Mouse (Mus musculus) intestine, postnatal 0 days (tissue): Measurements from ENCODE around the gene Hoxc11. TPM values are rescaled to one million over a fixed set of nuclear protein-coding genes. Genes with fewer than 3 reads are reported as not detected.

Experiments used
- ATAC-seq: fragments of 200-750 bp; cut with Nextera tagmentation; 2 replicates; pipeline ENCODE4 v1.8.0; 2017; ENCODE audit warnings: mild to moderate bottlenecking, moderate TSS enrichment, moderate library complexity
- H3K27ac ChIP-seq: fragments of 300-500 bp; sonication (generic); 2 replicates; pipeline ENCODE4 v1.5.1; 2014; ENCODE audit warnings: mild to moderate bottlenecking, low read depth, low read length, moderate library complexity
- H3K27me3 ChIP-seq: fragments of 300-500 bp; sonication (generic); replicated peaks from 2 replicates; pipeline ENCODE4 v1.6.1; 2014; ENCODE audit warnings: low read length, mixed read lengths; ENCODE audit not compliant: control insufficient read depth, insufficient read depth
- H3K36me3 ChIP-seq: fragments of 300-500 bp; sonication (generic); 2 replicates; pipeline ENCODE4 v1.6.1; 2014; ENCODE audit warnings: mild to moderate bottlenecking, moderate library complexity; ENCODE audit not compliant: control insufficient read depth, insufficient read depth
- H3K4me1 ChIP-seq: fragments of 300-500 bp; sonication (generic); replicated peaks from 2 replicates; pipeline ENCODE4 v1.6.1; 2014; ENCODE audit warnings: antibody characterized with exemption, low read length, mixed read lengths; ENCODE audit not compliant: control insufficient read depth, insufficient read depth
- H3K4me2 ChIP-seq: fragments of 300-500 bp; sonication (generic); replicated peaks from 2 replicates; pipeline ENCODE4 v1.6.1; 2014; ENCODE audit warnings: low read depth, mild to moderate bottlenecking, moderate library complexity
- H3K4me3 ChIP-seq: fragments of 300-500 bp; sonication (generic); 2 replicates; pipeline ENCODE4 v1.5.1; 2014; ENCODE audit warnings: low read depth, low read length
- H3K9ac ChIP-seq: fragments of 300-500 bp; sonication (generic); 2 replicates; pipeline ENCODE4 v1.6.1; 2014; ENCODE audit warnings: mild to moderate bottlenecking, low read depth, low read length
- H3K9me3 ChIP-seq: fragments of 300-500 bp; sonication (generic); 2 replicates; pipeline ENCODE4 v1.6.1; 2016; ENCODE audit warnings: mixed run types; ENCODE audit not compliant: control insufficient read depth
- CTCF ChIP-seq: sonication (generic); IDR thresholded peaks from 2 replicates; pipeline ENCODE4 v1.5.1; 2016; ENCODE audit warnings: low read depth, mild to moderate bottlenecking, control low read depth, antibody characterized with exemption, moderate library complexity
- WGBS: fragments of 180-500 bp; shearing (Covaris S2); extraction: QIAGEN DNeasy Blood & Tissue Kit; methylation state at CpG from one replicate; pipeline ENCODE4 v1.1.7; 2014; 5-methylcytosine and 5-hydroxymethylcytosine counted together
- polyA plus RNA-seq: library from polyadenylated mRNA; unstranded; fragments of >200 nt; fragmentation: Nextera tagmentation; extraction: Ambion mirVana; gene quantifications from 2 replicates; pipeline ENCODE4 v1.2.1, GENCODE M21; 2015

Gene Hoxc11
- polyA plus RNA-seq, 1 experiment from 2014 or later = not detected

GRCm38 (mm10) chr15:102922012-102922362 is 32.2 kb upstream of the Hoxc11 start:
- Histone ChIP-seq H3K4me3 (no peak overlapping the region; the same call in 1 of the 2 replicates), H3K36me3 (no peaks in the 10 kb centered on the region), H3K4me1 (no peaks in the 10 kb centered on the region), H3K27ac (no peak overlapping the region), H3K27me3 (peaks cover 95% of the 10 kb centered on the region), H3K9me3 (no peaks in the 10 kb centered on the region), H3K4me2 (no peak overlapping the region), H3K9ac (no peak overlapping the region)
- no peak for ATAC-seq
- TF ChIP-seq CTCF = no peak
- WGBS = 1% methylated on average over 24 of the region's 24 CpGs

GRCm38 (mm10) chr15:102922636-102923500 is 31.4 kb upstream of the Hoxc11 start:
- no peak for TF ChIP-seq CTCF
- H3K4me2 ChIP-seq = no peak overlapping the region
- peaks cover 95% of the 10 kb centered on the region for H3K27me3 ChIP-seq
- H3K27ac ChIP-seq = no peak overlapping the region
- H3K9ac ChIP-seq = no peak overlapping the region
- 18% methylated on average over 6 of the region's 6 CpGs for WGBS
- no peaks in the 10 kb centered on the region for H3K4me1 ChIP-seq
- no peak overlapping the region for H3K4me3 ChIP-seq
- ATAC-seq = no peak
- H3K36me3 ChIP-seq = no peaks in the 10 kb centered on the region
- no peaks in the 10 kb centered on the region for H3K9me3 ChIP-seq

GRCm38 (mm10) chr15:102927032-102927645 is 27.1 kb upstream of the Hoxc11 start:
- Histone ChIP-seq H3K4me3 (no peak overlapping the region), H3K27ac (no peak overlapping the region), H3K9me3 (no peaks in the 10 kb centered on the region), H3K4me2 (no peak overlapping the region), H3K4me1 (no peaks in the 10 kb centered on the region), H3K27me3 (peaks cover 95% of the 10 kb centered on the region), H3K36me3 (no peaks in the 10 kb centered on the region), H3K9ac (no peak overlapping the region)
- no peak for TF ChIP-seq CTCF
- no peak for ATAC-seq
- under 1% methylated on average over 40 of the region's 40 CpGs for WGBS

GRCm38 (mm10) chr15:102931706-102932358 is 22.4 kb upstream of the Hoxc11 start:
- H3K4me3 ChIP-seq = no peak overlapping the region
- no peak overlapping the region for H3K27ac ChIP-seq
- TF ChIP-seq CTCF = no peak
- ATAC-seq = no peak
- H3K9ac ChIP-seq = no peak overlapping the region
- H3K4me1 ChIP-seq = no peaks in the 10 kb centered on the region
- no peaks in the 10 kb centered on the region for H3K36me3 ChIP-seq
- no peak overlapping the region for H3K4me2 ChIP-seq
- H3K27me3 ChIP-seq = peaks cover 100% of the 10 kb centered on the region
- WGBS = under 1% methylated on average over 23 of the region's 23 CpGs
- no peaks in the 10 kb centered on the region for H3K9me3 ChIP-seq

- 2% methylated on average over 12 of the region's 12 CpGs for WGBS
- TF ChIP-seq CTCF = no peak
- Histone ChIP-seq H3K9ac (no peak overlapping the region), H3K4me1 (no peaks in the 10 kb centered on the region), H3K4me2 (no peak overlapping the region), H3K4me3 (no peak overlapping the region; the same call in 1 of the 2 replicates), H3K27me3 (peaks cover 100% of the 10 kb centered on the region), H3K36me3 (no peaks in the 10 kb centered on the region), H3K27ac (no peak overlapping the region), H3K9me3 (no peaks in the 10 kb centered on the region)
- no peak for ATAC-seq
These were observed 19.8 kb upstream of the Hoxc11 start for GRCm38 (mm10) chr15:102934438-102934837.

- no peak overlapping the region for H3K27ac ChIP-seq
- H3K36me3 ChIP-seq = no peaks in the 10 kb centered on the region
- no peaks in the 10 kb centered on the region for H3K9me3 ChIP-seq
- no peak overlapping the region; the same call in 1 of the 2 replicates for H3K4me3 ChIP-seq
- TF ChIP-seq CTCF = no peak
- H3K27me3 ChIP-seq = peaks cover 100% of the 10 kb centered on the region
- H3K4me1 ChIP-seq = no peaks in the 10 kb centered on the region
- no peak for ATAC-seq
- H3K4me2 ChIP-seq = no peak overlapping the region
- no peak overlapping the region for H3K9ac ChIP-seq
- 1% methylated on average over 27 of the region's 27 CpGs for WGBS
These were observed 19.3 kb upstream of the Hoxc11 start for GRCm38 (mm10) chr15:102934897-102935296.
